Mouse (Mus musculus) erythroblast, embryonic 14.5 days (primary cell): Measurements from ENCODE around the gene Frmd8. TPM values are rescaled to one million over a fixed set of nuclear protein-coding genes. Genes with fewer than 3 reads are reported as not detected.

Source experiments
- H3K27me3 ChIP-seq: 2 replicates; pipeline ENCODE4 v1.6.1; 2012; ENCODE audit warnings: inconsistent platforms; ENCODE audit not compliant: control insufficient read depth
- H3K36me3 ChIP-seq: 2 replicates; pipeline ENCODE4 v1.6.1; 2012; ENCODE audit warnings: mild to moderate bottlenecking, inconsistent platforms; ENCODE audit not compliant: control insufficient read depth
- H3K4me1 ChIP-seq: 2 replicates; pipeline ENCODE4 v1.6.1; 2012; ENCODE audit warnings: inconsistent platforms; ENCODE audit not compliant: control insufficient read depth
- H3K4me3 ChIP-seq: replicated peaks from 2 replicates; pipeline ENCODE3; 2012; ENCODE audit warnings: moderate library complexity, mild to moderate bottlenecking, inconsistent platforms
- H3K9me3 ChIP-seq: 2 replicates; pipeline ENCODE4 v1.6.1; 2012; ENCODE audit warnings: low read length, inconsistent platforms, mixed read lengths; ENCODE audit not compliant: control insufficient read depth
- GATA1 ChIP-seq: IDR thresholded peaks from 2 replicates; pipeline ENCODE4 v1.6.1; 2012; ENCODE audit warnings: low read length, inconsistent platforms, mixed read lengths
- TAL1 ChIP-seq: IDR thresholded peaks from 3 replicates; pipeline ENCODE4 v1.6.1; 2012; ENCODE audit warnings: low read length, inconsistent platforms, mixed read lengths
- polyA plus RNA-seq: library from polyadenylated mRNA; stranded (reverse); fragments of >175 nt; gene quantifications from 2 replicates; pipeline ENCODE4 v1.2.3, GENCODE M21; 2012

Frmd8 gene
- polyA plus RNA-seq, 1 experiment: 0.75 TPM

- Histone ChIP-seq H3K36me3 (peaks cover 27% of the 10 kb centered on the region), H3K27me3 (no peaks in the 10 kb centered on the region), H3K4me1 (peaks cover 49% of the 10 kb centered on the region), H3K4me3 (peak overlapping the region; percentile 80), H3K9me3 (no peaks in the 10 kb centered on the region)
- TF ChIP-seq TAL1 (no peak), GATA1 (no peak)
Observed at GRCm38 (mm10) chr19:5874391-5874968, 594 bp downstream of the Frmd8 start.

GRCm38 (mm10) chr19:5872931-5873556 lies 2.0 kb downstream of the Frmd8 start:
- Histone ChIP-seq H3K36me3 (peaks cover 41% of the 10 kb centered on the region), H3K9me3 (no peaks in the 10 kb centered on the region), H3K4me1 (peaks cover 45% of the 10 kb centered on the region), H3K27me3 (no peaks in the 10 kb centered on the region), H3K4me3 (no peak overlapping the region)
- no peak for TF ChIP-seq GATA1
- no peak for TF ChIP-seq TAL1

- Histone ChIP-seq H3K4me1 (peaks cover 40% of the 10 kb centered on the region), H3K9me3 (no peaks in the 10 kb centered on the region), H3K27me3 (no peaks in the 10 kb centered on the region), H3K36me3 (peaks cover 46% of the 10 kb centered on the region), H3K4me3 (no peak overlapping the region)
- TF ChIP-seq GATA1 (no peak), TAL1 (no peak)
Observed at GRCm38 (mm10) chr19:5872528-5872927, 2.5 kb downstream of the Frmd8 start.

GRCm38 (mm10) chr19:5871683-5872082 lies 3.4 kb downstream of the Frmd8 start:
- no peaks in the 10 kb centered on the region for H3K27me3 ChIP-seq
- no peaks in the 10 kb centered on the region for H3K9me3 ChIP-seq
- H3K36me3 ChIP-seq: peaks cover 48% of the 10 kb centered on the region
- H3K4me1 ChIP-seq: peaks cover 39% of the 10 kb centered on the region
- no peak for TF ChIP-seq TAL1
- TF ChIP-seq GATA1: no peak
- H3K4me3 ChIP-seq: no peak overlapping the region

- no peak for TF ChIP-seq TAL1
- no peak for TF ChIP-seq GATA1
- no peaks in the 10 kb centered on the region for H3K27me3 ChIP-seq
- no peak overlapping the region for H3K4me3 ChIP-seq
- no peaks in the 10 kb centered on the region for H3K9me3 ChIP-seq
- H3K36me3 ChIP-seq: peaks cover 50% of the 10 kb centered on the region
- peaks cover 39% of the 10 kb centered on the region for H3K4me1 ChIP-seq
Observed at GRCm38 (mm10) chr19:5871273-5871672, 3.8 kb downstream of the Frmd8 start.

GRCm38 (mm10) chr19:5868096-5868495 lies 7.0 kb downstream of the Frmd8 start:
- Histone ChIP-seq H3K4me1 (peaks cover 10% of the 10 kb centered on the region), H3K9me3 (no peaks in the 10 kb centered on the region), H3K27me3 (no peaks in the 10 kb centered on the region), H3K4me3 (no peak overlapping the region), H3K36me3 (peaks cover 71% of the 10 kb centered on the region)
- TF ChIP-seq TAL1: no peak
- no peak for TF ChIP-seq GATA1

- peaks cover 79% of the 10 kb centered on the region for H3K36me3 ChIP-seq
- TF ChIP-seq TAL1 (no peak), GATA1 (no peak)
- no peak overlapping the region for H3K4me3 ChIP-seq
- H3K27me3 ChIP-seq: no peaks in the 10 kb centered on the region; the same call in 1 of the 2 replicates
- H3K4me1 ChIP-seq: no peaks in the 10 kb centered on the region
- peaks cover 15% of the 10 kb centered on the region for H3K9me3 ChIP-seq
Observed at GRCm38 (mm10) chr19:5864710-5865398, 10.2 kb downstream of the Frmd8 start.

- TF ChIP-seq GATA1 (no peak), TAL1 (no peak)
- Histone ChIP-seq H3K27me3 (no peaks in the 10 kb centered on the region; the same call in 1 of the 2 replicates), H3K9me3 (peaks cover 15% of the 10 kb centered on the region), H3K4me3 (no peak overlapping the region), H3K36me3 (peaks cover 72% of the 10 kb centered on the region), H3K4me1 (no peaks in the 10 kb centered on the region)
Observed at GRCm38 (mm10) chr19:5863776-5864175, 11.3 kb downstream of the Frmd8 start.

- no peaks in the 10 kb centered on the region for H3K4me1 ChIP-seq
- H3K4me3 ChIP-seq: no peak overlapping the region
- peaks cover 69% of the 10 kb centered on the region for H3K36me3 ChIP-seq
- peaks cover 15% of the 10 kb centered on the region for H3K9me3 ChIP-seq
- TF ChIP-seq GATA1 (no peak), TAL1 (no peak)
- H3K27me3 ChIP-seq: no peaks in the 10 kb centered on the region; the same call in 1 of the 2 replicates
Observed at GRCm38 (mm10) chr19:5862335-5863085, 12.6 kb downstream of the Frmd8 start.
